Mouse (Mus musculus): ENCODE results near the gene Nup93. TPM values are rescaled to one million over a fixed set of nuclear protein-coding genes. Genes with fewer than 3 reads are reported as not detected.

The Nup93 gene
- polyA plus RNA-seq, 1 experiment from 2014 or later: 63.8 TPM

DNA sequence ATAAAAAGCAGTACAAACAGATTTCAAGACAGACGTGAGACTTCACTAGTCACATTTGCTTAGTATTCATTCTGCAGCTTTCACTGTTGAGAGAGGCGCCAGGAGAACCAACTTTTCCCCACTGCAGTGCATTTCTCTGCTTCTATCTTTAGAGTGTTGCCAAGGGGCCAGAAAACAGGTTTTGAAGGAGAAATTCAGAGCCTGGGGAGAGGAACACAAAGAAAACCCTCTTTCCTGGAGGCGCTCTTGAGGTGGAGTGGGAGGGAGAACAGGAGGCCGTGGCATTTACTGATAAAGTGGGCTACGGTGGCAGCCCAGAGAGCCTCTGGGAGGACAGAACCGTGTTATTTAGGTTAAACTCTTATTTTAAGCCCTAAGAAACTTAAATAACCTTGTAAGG lies 81.3 kb downstream of the Nup93 start:
- H3K9ac ChIP-seq (replicated peaks; ENCODE audit: low read depth, low read length): no peak overlapping the region
- no peaks in the 10 kb centered on the region for H3K36me3 ChIP-seq (ENCODE audit: control insufficient read depth, insufficient read depth)
- 60% methylated on average over 6 of the region's 6 CpGs for WGBS
- H3K4me1 ChIP-seq (replicated peaks; ENCODE audit: control insufficient read depth, insufficient read depth, low read length): peaks cover 6% of the 10 kb centered on the region; the same call in 1 of the 2 replicates
- no peaks in the 10 kb centered on the region for H3K27me3 ChIP-seq (replicated peaks; ENCODE audit: control insufficient read depth, insufficient read depth, low read length)
- ATAC-seq: no peak
- H3K27ac ChIP-seq (ENCODE audit: low read length): no peak overlapping the region
- H3K4me2 ChIP-seq (ENCODE audit: low read length): no peak overlapping the region
- no peak overlapping the region for H3K4me3 ChIP-seq (replicated peaks; ENCODE audit: low read length)
- no peaks in the 10 kb centered on the region for H3K9me3 ChIP-seq (ENCODE audit: control insufficient read depth, low read length)

- peaks cover 6% of the 10 kb centered on the region; the same call in 1 of the 2 replicates for H3K4me1 ChIP-seq (replicated peaks; ENCODE audit: control insufficient read depth, insufficient read depth, low read length)
- 75% methylated on average over 9 of the region's 9 CpGs for WGBS
- no peak overlapping the region for H3K4me2 ChIP-seq (ENCODE audit: low read length)
- H3K27me3 ChIP-seq (replicated peaks; ENCODE audit: control insufficient read depth, insufficient read depth, low read length): no peaks in the 10 kb centered on the region
- 0 out of 2 replicates have a peak, but pooled peaks cover 3% of the 10 kb centered on the region for H3K36me3 ChIP-seq (ENCODE audit: control insufficient read depth, insufficient read depth)
- no peak for ATAC-seq
- no peak overlapping the region for H3K27ac ChIP-seq (ENCODE audit: low read length)
- no peaks in the 10 kb centered on the region for H3K9me3 ChIP-seq (ENCODE audit: control insufficient read depth, low read length)
- H3K9ac ChIP-seq (replicated peaks; ENCODE audit: low read depth, low read length): no peak overlapping the region
- H3K4me3 ChIP-seq (replicated peaks; ENCODE audit: low read length): no peak overlapping the region
Measured at GRCm38 (mm10) chr8:94296312-94296991, 82.1 kb downstream of the Nup93 start.

DNA sequence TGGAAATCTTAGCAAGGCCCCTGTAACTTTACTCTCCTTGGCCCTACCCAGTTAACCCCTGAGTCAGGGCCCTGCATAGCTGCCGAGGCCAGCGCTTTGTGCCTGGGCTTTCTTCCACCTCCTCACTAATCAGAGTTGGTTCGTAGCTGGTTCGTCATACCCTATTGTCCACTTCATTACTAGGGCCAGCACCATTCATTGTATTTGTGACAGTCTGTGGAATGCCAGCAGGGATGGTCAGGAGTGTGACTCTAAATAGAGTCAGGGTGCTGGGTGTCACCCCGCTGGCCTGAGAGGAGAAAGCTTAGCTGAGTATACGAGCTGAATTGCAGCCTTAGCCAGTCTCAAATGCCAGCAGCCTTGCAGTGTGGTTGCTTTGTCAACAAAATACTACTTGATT lies 82.7 kb downstream of the Nup93 start:
- no peak overlapping the region for H3K9ac ChIP-seq (replicated peaks; ENCODE audit: low read depth, low read length)
- H3K4me1 ChIP-seq (replicated peaks; ENCODE audit: control insufficient read depth, insufficient read depth, low read length): peaks cover under 1% of the 10 kb centered on the region; the same call in 1 of the 2 replicates
- no peak overlapping the region for H3K4me3 ChIP-seq (replicated peaks; ENCODE audit: low read length)
- no peaks in the 10 kb centered on the region for H3K9me3 ChIP-seq (ENCODE audit: control insufficient read depth, low read length)
- WGBS: 41% methylated on average over 6 of the region's 6 CpGs
- H3K27me3 ChIP-seq (replicated peaks; ENCODE audit: control insufficient read depth, insufficient read depth, low read length): no peaks in the 10 kb centered on the region
- H3K4me2 ChIP-seq (ENCODE audit: low read length): no peak overlapping the region
- H3K36me3 ChIP-seq (ENCODE audit: control insufficient read depth, insufficient read depth): 0 out of 2 replicates have a peak, but pooled peaks cover 3% of the 10 kb centered on the region
- ATAC-seq: no peak
- no peak overlapping the region for H3K27ac ChIP-seq (ENCODE audit: low read length)

DNA sequence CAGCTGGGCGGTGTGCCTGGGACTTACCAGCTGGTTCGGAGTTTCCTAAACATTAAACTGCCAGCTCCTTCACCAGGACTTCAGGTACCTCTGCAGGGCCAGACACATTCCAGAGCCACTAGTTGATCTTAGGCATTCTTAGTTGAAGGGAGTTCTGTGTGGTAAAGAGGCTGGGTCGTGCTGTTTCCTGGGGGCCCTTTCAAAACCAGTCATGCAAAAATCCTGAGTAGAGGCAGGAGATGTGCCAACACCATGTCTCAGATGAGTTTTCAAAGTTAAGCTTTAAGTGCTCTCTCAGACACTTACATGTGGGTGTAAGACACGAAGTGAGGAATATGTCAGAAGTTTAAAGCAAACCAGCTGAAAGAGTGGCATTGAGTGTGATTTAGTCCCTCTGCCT lies 86.4 kb downstream of the Nup93 start:
- no peak for ATAC-seq
- Histone ChIP-seq H3K4me2 (ENCODE audit: low read length) (no peak overlapping the region), H3K4me1 (replicated peaks; ENCODE audit: control insufficient read depth, insufficient read depth, low read length) (no peaks in the 10 kb centered on the region), H3K27ac (ENCODE audit: low read length) (no peak overlapping the region), H3K36me3 (ENCODE audit: control insufficient read depth, insufficient read depth) (peaks cover 13% of the 10 kb centered on the region), H3K4me3 (replicated peaks; ENCODE audit: low read length) (no peak overlapping the region), H3K27me3 (replicated peaks; ENCODE audit: control insufficient read depth, insufficient read depth, low read length) (no peaks in the 10 kb centered on the region), H3K9ac (replicated peaks; ENCODE audit: low read depth, low read length) (no peak overlapping the region), H3K9me3 (ENCODE audit: control insufficient read depth, low read length) (no peaks in the 10 kb centered on the region)
- WGBS: 59% methylated on average over 4 of the region's 4 CpGs

- Histone ChIP-seq H3K9me3 (ENCODE audit: control insufficient read depth, low read length) (no peaks in the 10 kb centered on the region), H3K4me3 (replicated peaks; ENCODE audit: low read length) (no peak overlapping the region), H3K27ac (ENCODE audit: low read length) (no peak overlapping the region), H3K4me2 (ENCODE audit: low read length) (no peak overlapping the region), H3K9ac (replicated peaks; ENCODE audit: low read depth, low read length) (no peak overlapping the region), H3K36me3 (ENCODE audit: control insufficient read depth, insufficient read depth) (peaks cover 32% of the 10 kb centered on the region), H3K4me1 (replicated peaks; ENCODE audit: control insufficient read depth, insufficient read depth, low read length) (no peaks in the 10 kb centered on the region), H3K27me3 (replicated peaks; ENCODE audit: control insufficient read depth, insufficient read depth, low read length) (no peaks in the 10 kb centered on the region)
- 95% methylated on average over 2 of the region's 2 CpGs for WGBS
- no peak for ATAC-seq
Measured at GRCm38 (mm10) chr8:94304412-94304811, 90.0 kb downstream of the Nup93 start.

DNA sequence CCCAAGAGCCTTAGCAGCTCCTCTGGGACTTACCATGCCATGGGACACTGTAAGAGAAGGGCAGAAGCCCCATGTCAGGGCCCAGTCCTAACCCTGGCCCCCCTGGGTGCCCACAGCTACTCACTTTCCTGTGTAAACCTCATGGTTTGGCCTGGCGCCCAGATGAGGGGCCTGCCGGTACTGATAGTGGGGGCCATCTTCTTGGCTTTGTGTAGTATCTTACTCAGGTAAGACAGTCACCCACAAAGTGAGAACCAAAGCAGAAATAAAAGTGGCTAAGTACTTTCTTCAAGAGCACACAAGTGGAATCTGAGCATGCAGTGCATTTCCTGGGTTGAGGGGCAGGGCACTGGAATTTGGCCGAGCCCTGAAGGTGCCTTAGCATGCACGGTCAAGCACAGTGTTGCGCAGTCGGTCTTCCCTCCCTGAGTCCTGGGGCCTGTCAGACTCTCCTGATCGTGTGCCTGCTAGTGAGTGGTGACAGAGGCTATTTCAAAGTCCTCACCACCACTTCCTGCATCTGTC lies 92.7 kb downstream of the Nup93 start:
- ATAC-seq: no peak
- Histone ChIP-seq H3K27me3 (replicated peaks; ENCODE audit: control insufficient read depth, insufficient read depth, low read length) (no peaks in the 10 kb centered on the region), H3K4me3 (replicated peaks; ENCODE audit: low read length) (no peak overlapping the region), H3K9ac (replicated peaks; ENCODE audit: low read depth, low read length) (no peak overlapping the region), H3K27ac (ENCODE audit: low read length) (no peak overlapping the region), H3K9me3 (ENCODE audit: control insufficient read depth, low read length) (no peaks in the 10 kb centered on the region), H3K36me3 (ENCODE audit: control insufficient read depth, insufficient read depth) (peaks cover 36% of the 10 kb centered on the region), H3K4me1 (replicated peaks; ENCODE audit: control insufficient read depth, insufficient read depth, low read length) (no peaks in the 10 kb centered on the region), H3K4me2 (ENCODE audit: low read length) (no peak overlapping the region)
- 85% methylated on average over 7 of the region's 7 CpGs for WGBS

GRCm38 (mm10) chr8:94307652-94308051 lies 93.3 kb downstream of the Nup93 start:
- Histone ChIP-seq H3K4me2 (ENCODE audit: low read length) (no peak overlapping the region), H3K27me3 (replicated peaks; ENCODE audit: control insufficient read depth, insufficient read depth, low read length) (no peaks in the 10 kb centered on the region), H3K9me3 (ENCODE audit: control insufficient read depth, low read length) (no peaks in the 10 kb centered on the region), H3K27ac (ENCODE audit: low read length) (no peak overlapping the region), H3K4me3 (replicated peaks; ENCODE audit: low read length) (no peak overlapping the region), H3K36me3 (ENCODE audit: control insufficient read depth, insufficient read depth) (peaks cover 32% of the 10 kb centered on the region), H3K4me1 (replicated peaks; ENCODE audit: control insufficient read depth, insufficient read depth, low read length) (no peaks in the 10 kb centered on the region), H3K9ac (replicated peaks; ENCODE audit: low read depth, low read length) (no peak overlapping the region)
- 95% methylated on average over 9 of the region's 9 CpGs for WGBS
- ATAC-seq: no peak

DNA sequence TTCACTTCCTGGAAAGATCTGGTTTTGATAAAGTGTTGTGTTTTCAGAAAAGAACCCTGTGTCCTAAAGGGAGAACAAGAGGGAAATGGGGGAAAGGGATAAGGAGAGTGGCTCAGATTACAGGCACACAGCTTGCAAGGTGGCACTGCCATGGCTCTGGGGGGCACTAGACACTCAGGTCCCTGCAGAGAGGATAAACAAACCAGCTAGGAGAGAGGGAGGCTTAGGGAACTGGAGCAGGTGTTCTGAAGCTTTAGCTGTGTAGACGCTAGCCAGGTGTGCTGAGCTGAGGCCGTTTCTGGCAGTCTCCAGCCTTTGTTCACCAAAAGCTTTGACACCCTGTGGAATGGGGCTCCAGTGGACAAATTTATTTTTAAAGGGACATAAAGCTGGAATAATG lies 99.7 kb downstream of the Nup93 start:
- Histone ChIP-seq H3K9me3 (ENCODE audit: control insufficient read depth, low read length) (no peaks in the 10 kb centered on the region), H3K4me3 (replicated peaks; ENCODE audit: low read length) (no peak overlapping the region), H3K9ac (replicated peaks; ENCODE audit: low read depth, low read length) (no peak overlapping the region), H3K4me1 (replicated peaks; ENCODE audit: control insufficient read depth, insufficient read depth, low read length) (no peaks in the 10 kb centered on the region), H3K36me3 (ENCODE audit: control insufficient read depth, insufficient read depth) (peaks cover 7% of the 10 kb centered on the region), H3K27ac (ENCODE audit: low read length) (no peak overlapping the region), H3K4me2 (ENCODE audit: low read length) (no peak overlapping the region), H3K27me3 (replicated peaks; ENCODE audit: control insufficient read depth, insufficient read depth, low read length) (no peaks in the 10 kb centered on the region)
- 81% methylated on average over 2 of the region's 2 CpGs for WGBS
- no peak for ATAC-seq

DNA sequence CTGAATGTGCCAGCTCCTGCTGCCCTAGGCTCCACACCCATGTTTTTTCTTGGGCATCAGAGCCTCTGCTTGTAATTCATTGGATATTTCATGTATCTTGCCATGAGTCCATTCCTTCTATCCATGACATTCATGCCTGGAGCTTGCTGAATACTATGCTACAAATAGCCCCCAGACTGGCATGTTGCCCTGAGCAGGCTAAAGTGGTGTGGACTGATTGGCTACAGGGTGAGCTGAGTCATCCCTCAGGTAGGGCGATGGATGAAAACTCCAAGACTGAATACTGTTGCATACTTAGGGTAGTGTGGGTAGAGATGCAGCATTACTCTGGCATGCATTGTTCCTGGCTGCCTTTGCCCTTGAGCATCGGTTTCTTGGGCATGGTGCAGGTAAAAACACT lies 102.9 kb downstream of the Nup93 start:
- Histone ChIP-seq H3K4me3 (replicated peaks; ENCODE audit: low read length) (no peak overlapping the region), H3K36me3 (ENCODE audit: control insufficient read depth, insufficient read depth) (no peaks in the 10 kb centered on the region; the same call in 1 of the 2 replicates), H3K27me3 (replicated peaks; ENCODE audit: control insufficient read depth, insufficient read depth, low read length) (no peaks in the 10 kb centered on the region), H3K4me2 (ENCODE audit: low read length) (no peak overlapping the region), H3K27ac (ENCODE audit: low read length) (no peak overlapping the region), H3K9me3 (ENCODE audit: control insufficient read depth, low read length) (no peaks in the 10 kb centered on the region), H3K9ac (replicated peaks; ENCODE audit: low read depth, low read length) (no peak overlapping the region), H3K4me1 (replicated peaks; ENCODE audit: control insufficient read depth, insufficient read depth, low read length) (no peaks in the 10 kb centered on the region)
- ATAC-seq: no peak
- 93% methylated on average over 2 of the region's 2 CpGs for WGBS
